Comparison of ENCODE assay signal across 8 mouse cellular contexts in genomic region chr13:17803331-17804057, GRCm38 (mm10). TPM values are rescaled to one million over a fixed set of nuclear protein-coding genes. Genes with fewer than 3 reads are reported as not detected.
A peak's percentile ranks its signal among the peaks of the same experiment; 100 is the strongest.
DNase-seq lines count a peak whose midpoint lies in the region; ATAC-seq and TF ChIP-seq lines count a peak whose summit lies in the region.

No protein-coding gene starts in this region.

- H3K4me3 ChIP-seq in G1E (ENCODE audit: low read depth, low read length): peak overlapping the region; percentile 98
- peak overlapping the region; percentile 56 for H3K4me3 ChIP-seq in cerebellum, adult 2 months (replicated peaks; ENCODE audit: insufficient read depth, low read depth, low read length)
- H3K4me3 ChIP-seq in lung, embryonic 16.5 days (ENCODE audit: low read length): peak overlapping the region; percentile 100
- peak overlapping the region; percentile 98 for H3K4me3 ChIP-seq in thymus, adult 2 months (ENCODE audit: control insufficient read depth, insufficient read depth, low read length)

- peaks cover 12% of the 10 kb centered on the region for H3K36me3 ChIP-seq in G1E (replicated peaks)
- no peaks in the 10 kb centered on the region for H3K36me3 ChIP-seq in lung, embryonic 16.5 days (ENCODE audit: control insufficient read depth, insufficient read depth, low read length)
- peaks cover 4% of the 10 kb centered on the region; the same call in 1 of the 2 replicates for H3K36me3 ChIP-seq in thymus, adult 2 months (ENCODE audit: control insufficient read depth, insufficient read depth, low read length)

- peaks cover 34% of the 10 kb centered on the region for H3K4me1 ChIP-seq in G1E (ENCODE audit: insufficient read depth, low read depth, low read length)
- peaks cover 2% of the 10 kb centered on the region; the same call in 1 of the 2 replicates for H3K4me1 ChIP-seq in cerebellum, adult 2 months (ENCODE audit: control insufficient read depth, insufficient read depth, low read length)
- H3K4me1 ChIP-seq in lung, embryonic 16.5 days (replicated peaks; ENCODE audit: control insufficient read depth, insufficient read depth, low read length): peaks cover 4% of the 10 kb centered on the region
- H3K4me1 ChIP-seq in thymus, adult 2 months (replicated peaks; ENCODE audit: control insufficient read depth, insufficient read depth, low read length): no peaks in the 10 kb centered on the region

- WGBS in cerebellum, adult 2 months: under 1% methylated on average over 80 of the region's 85 CpGs
- WGBS in lung, embryonic 16.5 days: under 1% methylated on average over 80 of the region's 85 CpGs
- WGBS in thymus, adult 2 months: 1% methylated on average over 85 of the region's 85 CpGs

- DNase-seq in G1E (ENCODE audit: low spot score): peak; percentile 75
- DNase-seq in cerebellum, adult 2 months: peak; percentile 77 to 79
- peak; percentile 57 for DNase-seq in forelimb bud, embryonic 11.5 days (ENCODE audit: low read depth, low spot score)
- peak; percentile 70 for DNase-seq in layer of hippocampus, adult 9-11 months
- DNase-seq in ovary, adult 18-20 months (ENCODE audit: low spot score): peak; percentile 67
- DNase-seq in thymus, adult 2 months: peak; percentile 73

- no peak for TF ChIP-seq CTCF in G1E (IDR thresholded peaks at IDR 0.05; ENCODE audit: low read depth, low read length)
- TF ChIP-seq CTCF in cerebellum, adult 2 months (IDR thresholded peaks at IDR 0.05; ENCODE audit: borderline replicate concordance, insufficient read depth, low read depth, low read length): peak; percentile 26; the same call in 1 of the 2 replicates
- peak; percentile 32; the same call in 1 of the 2 replicates for TF ChIP-seq CTCF in thymus, adult 2 months (IDR thresholded peaks at IDR 0.05; ENCODE audit: borderline replicate concordance, control insufficient read depth, extremely low read depth, insufficient read depth, low read length, poor library complexity)

- no peak for TF ChIP-seq POLR2A in cerebellum, adult 2 months (IDR thresholded peaks at IDR 0.05; ENCODE audit: borderline replicate concordance, insufficient read depth, low read length)
- no peak for TF ChIP-seq POLR2A in thymus, adult 2 months (IDR thresholded peaks at IDR 0.05; ENCODE audit: control insufficient read depth, extremely low read depth, insufficient read depth, low read length, poor library complexity)

- peak overlapping the region; percentile 69 for H3K4me2 ChIP-seq in lung, embryonic 16.5 days (ENCODE audit: low read depth, low read length)

- no peak for ATAC-seq in G1E (ENCODE audit: extremely low read depth, insufficient number of reproducible peaks, low FRiP score, poor library complexity, severe bottlenecking)
- peak; percentile 55 to 62 for ATAC-seq in hematopoietic stem cell, adult 5-6 weeks (replicated peaks in 1 of 2; ENCODE audit: insufficient read depth in 1 of 2, low FRiP score in 2 of 2, low TSS enrichment in 1 of 2, low read depth in 1 of 2, poor library complexity in 2 of 2, severe bottlenecking in 2 of 2)
- ATAC-seq in lung, embryonic 16.5 days (ENCODE audit: low read depth): peak; percentile 43

- H3K9me3 ChIP-seq in G1E (replicated peaks): no peaks in the 10 kb centered on the region
- H3K9me3 ChIP-seq in lung, embryonic 16.5 days (ENCODE audit: control insufficient read depth, low read length): no peaks in the 10 kb centered on the region

- H3K27me3 ChIP-seq in G1E (ENCODE audit: insufficient read depth, low read length): no peaks in the 10 kb centered on the region
- H3K27me3 ChIP-seq in cerebellum, adult 2 months (ENCODE audit: control insufficient read depth, insufficient read depth, low read length): no peaks in the 10 kb centered on the region
- no peaks in the 10 kb centered on the region for H3K27me3 ChIP-seq in lung, embryonic 16.5 days (ENCODE audit: control insufficient read depth, insufficient read depth, low read depth, low read length)
- no peaks in the 10 kb centered on the region for H3K27me3 ChIP-seq in thymus, adult 2 months (ENCODE audit: control insufficient read depth, insufficient read depth, low read length)

- H3K27ac ChIP-seq in cerebellum, adult 2 months (ENCODE audit: insufficient read depth, low read length): 0 out of 2 replicates have a peak overlapping the region, but pooled peaks have one; percentile 2
- peak overlapping the region; percentile 98 for H3K27ac ChIP-seq in lung, embryonic 16.5 days (ENCODE audit: low read length)
- no peak overlapping the region for H3K27ac ChIP-seq in thymus, adult 2 months (ENCODE audit: control insufficient read depth, insufficient read depth, low read length)

- H3K9ac ChIP-seq in lung, embryonic 16.5 days (ENCODE audit: low read length): peak overlapping the region; percentile 98

RNA-seq across cellular contexts. Expression of gene Cdk13, which starts 1.4 kb away (rescaled TPM):
- total RNA-seq in G1E (2014; fragmentation: Nextera tagmentation) (166 and 181 TPM in 2 replicates), G1E (2017) (70.3 and 71.7 TPM in 2 replicates)
- polyA plus RNA-seq in G1E (2012): 227 and 324 TPM in 2 replicates
- polyA plus RNA-seq in cerebellum, adult 2 months (2012; rRNA removed): 31.0 and 32.4 TPM in 2 replicates
- total RNA-seq in hematopoietic stem cell, adult 5-6 weeks (2017): 74.7 and 107 TPM in 2 replicates
- polyA plus RNA-seq in lung, embryonic 16.5 days (2015; fragmentation: Nextera tagmentation; extraction: Ambion mirVana): 11.9 and 12.4 TPM in 2 replicates
- 90.7 and 116 TPM in 2 replicates for polyA plus RNA-seq in thymus, adult 2 months (2012; rRNA removed)
